Mouse (Mus musculus): ENCODE data around the gene Fkbp6.

Gene Fkbp6

DNA sequence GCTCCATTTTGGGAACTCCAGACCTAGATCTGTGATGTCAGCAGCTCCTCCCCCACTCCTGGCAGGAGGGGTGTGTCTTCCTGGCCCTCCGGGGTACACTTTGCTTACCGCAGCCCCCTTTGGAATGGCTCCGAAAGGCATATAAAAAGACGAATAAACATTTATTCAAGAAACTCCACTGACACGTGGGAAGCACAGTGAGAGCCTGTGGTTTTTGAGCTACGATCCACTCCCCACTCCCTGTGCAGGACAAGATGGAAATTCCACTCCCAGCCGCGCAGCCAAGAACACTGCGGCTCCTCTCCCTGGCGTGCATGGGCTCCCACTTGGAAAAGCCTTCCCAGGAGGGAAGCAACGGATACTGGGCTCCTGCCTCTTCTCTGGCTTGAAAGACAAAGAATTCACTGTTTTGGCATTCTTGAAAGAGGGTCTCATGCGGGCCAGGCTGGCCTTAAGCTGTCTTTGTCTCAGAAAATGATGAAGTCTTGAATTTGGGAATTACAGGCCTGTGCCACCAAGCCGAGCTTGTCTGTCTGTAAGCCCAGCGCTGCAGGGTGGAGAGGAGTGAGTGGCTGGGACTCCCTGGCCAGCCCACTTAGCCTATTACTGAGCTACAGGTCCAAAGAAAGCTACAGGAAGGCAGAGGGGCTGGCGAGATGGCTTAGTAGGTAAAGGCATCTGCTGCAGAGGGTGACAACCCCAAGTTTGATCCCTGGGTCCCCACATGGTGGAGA, 75.0 kb downstream of the Fkbp6 start:
- DNase-seq (ENCODE audit: low spot score in 2 of 2), result no peak

DNA sequence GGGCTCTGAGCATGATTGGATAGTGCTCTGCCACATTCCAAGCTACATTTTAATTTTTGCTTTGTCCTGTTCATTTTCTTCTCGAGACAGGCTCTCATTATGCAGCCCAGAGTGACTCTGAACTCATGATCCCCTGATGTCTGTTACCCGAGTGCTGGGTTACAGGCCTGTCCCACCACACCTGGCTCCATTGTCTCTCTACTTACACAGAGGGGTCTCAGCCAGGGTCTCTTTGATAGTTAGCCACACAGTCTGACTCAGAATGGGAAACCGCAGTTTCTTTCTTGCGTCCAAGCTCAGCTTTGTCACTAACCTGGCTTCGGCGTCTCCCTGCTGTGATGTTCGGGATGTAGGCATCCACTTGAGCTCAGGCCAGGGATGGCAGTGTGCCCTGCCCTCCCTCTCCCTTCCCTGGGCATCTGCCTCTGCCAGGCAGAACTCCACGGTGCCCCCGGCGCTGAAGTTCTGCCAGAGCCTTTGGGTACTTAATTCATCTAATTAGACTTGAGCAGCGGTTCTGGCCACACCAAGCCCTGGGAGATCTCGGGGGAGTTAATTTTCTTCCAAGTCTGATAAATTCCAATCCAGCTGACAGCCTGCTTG, 78.2 kb downstream of the Fkbp6 start:
- peak; percentile 53 to 54 for DNase-seq (ENCODE audit: low spot score in 2 of 2)

DNA sequence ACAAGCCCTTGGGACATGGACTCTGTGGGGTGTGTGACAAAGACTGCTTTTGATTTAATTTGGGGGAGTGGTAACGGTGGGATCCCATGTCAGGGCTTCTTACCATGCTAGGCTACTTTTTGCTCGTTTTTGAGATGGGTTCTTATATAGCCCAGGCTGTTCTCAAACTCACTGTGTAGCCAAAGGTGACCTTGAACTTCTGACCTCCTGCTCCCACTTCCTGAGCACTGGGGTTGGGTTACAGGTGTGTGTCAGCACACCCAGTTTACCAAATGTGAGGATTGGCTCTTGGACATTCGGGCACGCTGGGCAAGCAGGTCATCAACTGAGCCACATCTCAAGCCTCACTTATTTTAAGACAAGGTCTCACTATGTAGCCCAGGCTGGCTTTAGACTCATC, 79.5 kb downstream of the Fkbp6 start:
- DNase-seq (ENCODE audit: low spot score in 2 of 2), result no peak

DNA sequence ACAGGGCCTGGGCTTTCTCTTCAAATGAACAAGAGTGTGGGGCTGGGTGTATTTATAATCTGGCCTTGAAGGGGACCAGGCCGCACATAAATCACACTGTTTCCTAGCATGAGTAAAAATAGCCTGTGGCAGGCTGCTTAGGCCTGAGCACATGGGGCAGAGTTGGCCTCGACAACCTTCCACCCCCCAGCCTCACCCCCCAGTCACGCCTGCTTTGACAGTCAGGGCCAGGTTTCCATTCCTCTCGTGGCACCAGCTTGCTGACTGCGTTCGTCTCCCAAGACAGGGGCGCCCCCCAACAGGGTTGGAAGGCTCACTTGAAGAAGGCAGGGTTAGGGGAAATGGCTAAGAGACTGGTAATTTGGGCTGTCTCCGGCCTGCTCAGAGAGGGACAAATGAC, 80.4 kb downstream of the Fkbp6 start:
- DNase-seq (ENCODE audit: low spot score in 2 of 2), result no peak

DNA sequence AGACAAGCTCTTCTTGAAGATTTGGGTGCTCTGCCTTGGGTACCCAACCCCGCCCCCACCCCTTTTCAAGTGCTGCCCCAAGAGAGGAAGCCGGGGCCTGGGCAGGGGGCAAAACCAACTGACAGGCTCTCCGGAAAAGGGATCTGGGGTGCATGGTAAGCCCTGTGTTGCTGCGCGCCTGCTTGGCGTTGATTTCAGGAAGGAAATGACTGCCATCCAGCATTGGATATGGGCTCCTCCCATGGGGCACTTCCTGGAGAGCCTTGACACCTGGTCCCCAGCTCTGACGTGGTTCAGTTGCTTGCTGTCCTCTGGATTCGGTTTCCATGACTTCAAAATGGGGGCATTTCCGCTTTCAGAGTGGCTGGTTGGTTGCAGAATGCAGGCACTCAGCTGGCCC, 85.3 kb downstream of the Fkbp6 start:
- DNase-seq (ENCODE audit: low spot score in 2 of 2), result no peak

DNA sequence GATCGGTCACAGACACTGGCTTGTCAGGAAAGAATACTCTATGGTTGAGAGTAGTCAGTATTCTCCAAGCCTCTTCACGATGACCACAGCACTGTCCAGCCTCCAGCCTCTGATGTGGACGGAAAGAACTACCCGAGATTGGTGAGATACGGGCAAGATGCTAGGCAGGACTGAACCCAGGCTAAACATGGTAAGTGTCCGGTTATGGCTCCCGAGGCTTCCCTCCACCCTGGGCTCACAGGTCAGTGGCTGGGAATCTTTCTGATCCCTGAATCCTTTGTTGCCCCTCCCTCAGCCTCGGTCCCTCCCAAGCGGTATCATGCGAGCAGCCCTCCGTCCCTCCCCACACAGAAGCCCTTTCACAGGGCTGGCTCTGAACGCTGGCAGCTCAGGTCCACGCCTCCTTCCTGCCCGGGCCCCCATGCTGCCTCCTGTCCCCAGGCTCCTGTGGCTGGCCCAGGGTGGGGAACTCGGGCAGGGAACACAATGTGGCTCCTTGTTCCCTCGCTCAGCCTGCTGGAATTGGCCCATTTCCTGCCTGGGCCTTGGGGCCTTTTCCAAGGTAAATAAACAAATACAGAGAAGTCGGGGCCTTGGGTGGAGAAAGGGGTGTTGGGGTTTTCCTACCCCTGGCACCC, 85.9 kb downstream of the Fkbp6 start:
- peak; percentile 57 to 59 for DNase-seq (ENCODE audit: low spot score in 2 of 2)

DNA sequence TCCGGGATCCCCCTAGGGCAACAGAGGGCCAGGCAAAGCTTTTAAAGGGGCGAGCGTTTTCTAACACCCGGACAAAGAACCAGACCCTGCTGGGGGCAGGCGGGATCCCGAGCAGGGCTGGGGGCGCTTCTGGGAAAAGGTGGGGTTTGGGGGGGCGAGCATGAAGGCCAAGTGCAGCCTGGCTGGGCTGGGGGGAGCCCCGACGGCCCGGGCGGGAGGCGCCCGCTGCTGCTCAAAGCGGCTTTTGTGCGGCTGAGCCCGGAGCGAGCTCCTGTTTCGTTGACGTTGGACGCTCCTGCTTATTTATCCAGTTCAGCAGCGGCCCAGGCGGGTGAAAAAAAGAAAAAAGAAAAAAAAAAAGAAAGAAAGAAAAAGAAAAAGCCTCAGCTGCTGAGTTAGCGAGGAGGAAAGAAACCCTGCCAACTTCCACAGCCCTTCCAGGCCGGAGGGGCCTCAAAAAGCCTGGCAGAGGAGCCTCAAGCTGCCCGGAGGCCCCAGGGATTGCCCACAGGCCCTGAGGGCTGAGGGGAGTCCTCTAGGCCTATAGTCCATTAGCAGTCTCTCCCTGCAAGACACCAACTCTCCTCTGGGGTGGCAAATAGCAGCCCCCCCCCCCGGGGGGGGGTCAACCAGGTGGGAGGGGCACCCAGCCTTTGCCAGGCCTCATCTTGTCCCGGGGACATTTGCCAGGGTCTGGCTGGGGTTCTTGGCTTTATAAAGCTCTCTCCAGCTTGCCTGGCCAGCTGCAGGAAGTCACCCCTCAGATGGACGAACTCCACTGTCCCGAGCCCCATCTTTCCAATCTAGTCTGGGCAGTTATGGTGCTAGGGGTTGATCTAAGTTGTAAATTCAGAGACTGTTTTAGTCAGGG, 91.3 kb downstream of the Fkbp6 start:
- peak in 1 of 2 experiments; percentile 50 for DNase-seq (ENCODE audit: low spot score in 2 of 2)

DNA sequence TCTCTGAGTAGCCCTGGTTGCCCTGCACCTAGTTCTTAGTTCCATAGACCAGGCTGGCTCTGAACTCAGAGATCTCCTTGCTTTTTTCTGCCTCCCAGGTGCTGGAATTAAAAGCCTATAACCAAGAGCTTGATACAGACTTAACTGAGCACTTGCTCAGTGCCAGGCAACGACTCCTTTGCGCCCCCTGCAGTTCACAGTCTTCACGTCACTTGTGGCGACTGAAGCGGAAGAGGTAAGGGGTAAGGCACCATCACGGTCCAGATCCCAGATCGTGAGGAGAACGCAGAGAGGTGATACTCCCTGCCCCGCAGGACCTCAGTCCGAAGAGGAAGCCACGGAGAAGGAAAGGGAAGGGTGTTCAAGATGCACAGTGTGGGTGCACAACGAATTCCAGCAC, 92.3 kb downstream of the Fkbp6 start:
- no peak for DNase-seq (ENCODE audit: low spot score in 2 of 2)

DNA sequence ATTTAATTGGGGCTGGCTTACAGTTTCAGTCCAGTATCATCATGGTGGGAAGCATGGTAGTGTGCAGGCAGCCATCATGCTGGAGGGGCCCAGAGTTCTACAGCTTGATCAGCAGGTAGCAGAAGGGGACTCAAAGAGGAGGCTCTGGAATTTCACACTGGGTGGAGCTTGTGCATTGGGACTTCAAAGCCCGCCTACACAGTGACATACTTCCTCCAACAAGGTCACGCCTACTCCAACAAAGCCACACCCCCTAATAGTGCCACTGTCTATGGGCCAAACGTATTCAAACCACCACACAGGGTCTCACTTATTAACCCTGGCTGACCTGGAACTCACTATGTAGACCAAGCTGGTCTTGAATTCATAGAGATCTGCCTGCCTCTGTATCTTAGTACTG, 93.7 kb downstream of the Fkbp6 start:
- DNase-seq (ENCODE audit: low spot score in 2 of 2), result no peak

DNA sequence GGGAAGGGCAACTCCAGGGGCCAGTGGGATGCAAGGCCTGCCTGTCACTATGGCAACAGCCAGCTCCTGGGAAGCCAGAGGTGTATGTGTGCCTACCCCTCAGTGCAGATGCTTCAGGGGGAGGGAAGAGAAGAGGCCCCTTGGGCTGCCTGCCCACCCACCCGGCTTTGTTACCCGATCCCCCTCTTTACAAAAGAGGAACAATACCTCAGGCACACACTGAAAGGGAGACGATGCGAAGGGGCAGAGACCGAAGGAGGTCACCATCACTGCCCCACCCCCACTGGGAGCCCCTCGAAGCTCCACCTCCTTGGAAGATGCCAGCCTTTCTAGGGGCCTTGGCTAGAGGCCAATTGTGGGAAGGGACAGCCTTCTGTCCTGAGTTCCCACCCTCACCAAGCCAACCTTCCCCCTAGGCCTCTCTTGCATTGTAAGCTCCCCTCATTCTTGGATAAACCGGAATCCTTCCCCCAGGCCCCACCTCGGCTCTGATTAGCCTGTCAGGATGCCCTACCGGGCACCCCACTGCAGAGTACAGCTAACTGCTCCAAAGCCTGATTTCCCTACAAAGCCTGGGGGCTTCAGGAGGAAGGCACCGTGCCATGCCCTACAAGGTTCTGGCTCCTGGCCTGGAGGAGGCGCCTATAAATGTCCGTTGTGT, 96.0 kb downstream of the Fkbp6 start:
- DNase-seq (ENCODE audit: low spot score in 2 of 2), result no peak

DNA sequence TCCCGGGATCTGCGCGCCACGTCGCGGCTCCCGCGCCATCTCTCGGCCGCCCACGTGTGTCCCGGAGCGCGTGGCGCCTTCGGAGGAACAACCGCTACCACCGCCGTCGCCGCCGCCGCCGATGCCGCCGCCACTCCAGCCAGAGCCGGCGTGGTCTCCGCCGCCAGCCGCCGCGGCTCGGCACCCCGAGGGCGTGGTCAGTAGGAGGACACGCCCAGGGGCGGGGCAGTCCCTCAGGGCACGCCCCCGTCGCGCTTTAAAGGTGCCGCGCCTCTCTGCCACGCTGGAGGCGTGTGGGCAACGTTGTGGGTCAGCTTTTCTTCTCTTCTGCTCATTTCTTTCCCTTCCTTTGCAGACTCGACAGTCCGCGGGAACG, 98.8 kb downstream of the Fkbp6 start, which contains the start of gene Fzd9:
TSS of gene Fzd9 (minus strand) at position 152 of the 376 bp plus-strand sequence.
- DNase-seq (ENCODE audit: low spot score in 2 of 2), result peak; percentile 76 to 87

DNA sequence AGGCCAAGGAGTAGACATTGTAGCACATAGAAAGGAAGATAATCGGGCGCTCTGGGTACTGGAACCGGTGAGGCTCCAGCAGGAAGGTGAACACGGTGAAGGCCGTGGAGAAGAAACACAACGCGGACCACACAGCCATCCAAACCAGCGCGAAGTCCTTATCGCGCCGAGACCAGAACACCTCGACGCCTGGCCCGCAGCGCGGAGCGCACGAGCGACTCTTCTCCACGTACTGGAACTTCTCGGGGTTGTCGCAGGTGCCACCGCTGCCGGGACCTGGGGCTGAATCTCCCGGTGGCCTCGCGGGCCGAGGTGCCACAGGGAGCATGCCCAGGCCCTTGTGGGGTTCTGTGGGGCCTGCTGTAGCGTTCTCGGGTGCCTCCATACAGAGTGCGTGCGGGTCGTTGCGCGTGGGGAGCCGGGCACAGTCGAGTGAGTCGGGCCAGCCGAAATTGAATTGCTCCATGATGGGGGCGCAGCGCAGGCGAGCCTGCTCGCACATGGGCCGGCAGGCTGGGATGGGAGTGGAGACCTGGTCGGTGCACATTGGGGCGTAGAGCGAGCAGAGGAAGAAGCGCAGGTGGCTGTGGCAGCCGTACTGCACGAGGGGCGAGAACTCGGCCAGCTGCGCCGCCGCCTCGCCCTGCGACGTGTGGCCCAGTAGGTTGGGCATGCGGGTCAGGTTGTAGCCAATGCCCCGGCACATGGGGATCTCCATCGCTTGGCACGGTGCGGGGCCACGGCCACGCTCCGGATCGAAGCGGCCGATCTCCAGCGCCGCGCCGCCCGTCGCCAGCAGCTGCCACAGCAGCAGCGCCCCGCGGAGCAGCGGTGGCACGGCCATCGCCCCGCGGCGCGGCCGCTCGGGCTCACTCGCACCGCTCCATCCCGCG, 99.4 kb downstream of the Fkbp6 start:
- no peak for DNase-seq (ENCODE audit: low spot score in 2 of 2)

DNA sequence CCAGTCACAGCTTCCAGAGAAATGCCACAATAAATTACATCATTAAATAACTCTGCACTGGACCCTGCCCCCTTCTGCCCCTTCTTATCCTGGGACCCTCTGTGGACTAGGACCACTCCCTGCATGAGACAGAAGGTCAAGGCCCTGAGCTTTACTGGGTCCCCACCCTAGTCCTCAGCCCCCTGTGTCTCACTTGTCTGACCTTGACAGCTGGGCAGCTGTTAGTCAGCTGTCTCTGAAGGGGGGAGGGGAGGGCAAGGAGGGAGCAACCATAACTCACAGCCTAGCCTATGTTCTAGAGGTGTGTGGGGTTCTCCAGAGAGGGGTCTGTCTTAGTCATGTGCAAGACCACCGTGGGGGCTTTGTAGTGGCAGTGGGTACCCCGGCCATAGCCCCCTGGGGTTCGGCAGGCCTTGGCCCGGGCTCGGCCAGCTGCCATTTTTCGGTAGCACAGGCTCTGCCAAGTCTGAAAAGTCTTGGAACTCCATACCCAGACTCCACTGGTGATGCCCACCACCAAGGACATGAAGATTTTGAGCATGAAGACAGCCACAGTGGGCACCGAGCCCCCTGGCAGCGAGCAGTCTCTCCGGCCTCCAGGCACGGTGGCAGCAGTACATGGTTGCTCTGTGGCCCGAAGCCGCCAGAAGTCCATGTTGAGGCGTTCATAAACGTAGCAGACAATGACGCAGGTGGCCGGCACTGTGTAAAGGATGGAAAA, 100.7 kb downstream of the Fkbp6 start:
- no peak for DNase-seq (ENCODE audit: low spot score in 2 of 2)

DNA sequence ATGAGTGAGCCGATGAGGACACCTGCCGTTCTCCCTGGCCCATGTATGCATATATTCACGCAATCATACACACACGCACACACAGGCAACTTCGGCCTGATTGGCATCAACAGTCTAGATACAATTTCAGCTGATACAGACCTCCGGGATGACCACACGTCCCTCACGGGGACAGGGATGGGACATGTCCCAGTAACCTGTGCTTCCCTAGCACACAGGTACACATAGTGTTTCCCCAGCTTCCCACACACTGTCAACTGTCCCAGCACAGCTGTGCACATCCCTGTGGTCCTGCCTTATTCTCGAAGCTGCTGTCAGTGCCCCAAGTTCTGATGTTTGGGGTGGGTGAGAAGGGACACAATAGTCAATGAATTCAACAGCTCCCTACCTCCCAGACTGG, 102.5 kb downstream of the Fkbp6 start:
- DNase-seq (ENCODE audit: low spot score in 2 of 2), result no peak

DNA sequence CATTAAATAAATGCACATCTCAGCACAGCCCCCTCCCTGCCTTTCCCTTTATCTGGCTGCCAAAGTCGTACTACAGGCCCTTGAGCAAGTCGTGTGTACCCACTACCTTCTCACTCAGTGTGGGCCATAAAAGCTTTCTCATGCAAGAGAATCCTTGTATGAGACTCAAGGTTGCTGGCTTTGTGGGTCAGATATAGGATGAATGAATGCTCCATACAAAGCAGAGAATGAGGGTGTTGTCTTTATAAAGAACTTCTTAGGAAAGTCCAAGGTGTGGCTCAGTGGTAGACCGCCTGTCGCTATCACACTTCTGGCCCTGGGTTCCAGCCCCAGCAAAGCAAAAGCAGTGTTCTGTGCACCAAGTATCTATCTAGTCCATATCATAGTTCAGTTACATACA, 103.3 kb downstream of the Fkbp6 start:
- no peak for DNase-seq (ENCODE audit: low spot score in 2 of 2)

DNA sequence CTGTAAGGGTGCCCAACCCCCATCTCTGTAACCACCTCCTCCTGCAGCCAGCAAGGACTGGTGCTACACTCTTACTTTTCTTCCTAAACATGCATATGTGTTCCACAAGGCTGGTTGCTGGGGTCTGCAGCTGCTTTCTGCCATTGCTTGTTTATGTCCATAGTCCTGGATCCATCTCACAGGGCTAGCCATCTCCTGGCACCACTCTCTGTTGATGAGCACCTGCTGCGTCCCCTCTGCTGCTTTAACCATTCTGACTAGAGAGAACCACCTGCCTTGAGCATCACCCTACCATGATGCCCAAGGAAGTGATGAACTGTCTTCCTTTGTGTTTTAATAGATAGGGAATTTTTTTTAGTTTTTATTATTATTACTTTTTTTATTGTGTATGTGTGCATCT, 106.7 kb downstream of the Fkbp6 start:
- no peak for DNase-seq (ENCODE audit: low spot score in 2 of 2)

DNA sequence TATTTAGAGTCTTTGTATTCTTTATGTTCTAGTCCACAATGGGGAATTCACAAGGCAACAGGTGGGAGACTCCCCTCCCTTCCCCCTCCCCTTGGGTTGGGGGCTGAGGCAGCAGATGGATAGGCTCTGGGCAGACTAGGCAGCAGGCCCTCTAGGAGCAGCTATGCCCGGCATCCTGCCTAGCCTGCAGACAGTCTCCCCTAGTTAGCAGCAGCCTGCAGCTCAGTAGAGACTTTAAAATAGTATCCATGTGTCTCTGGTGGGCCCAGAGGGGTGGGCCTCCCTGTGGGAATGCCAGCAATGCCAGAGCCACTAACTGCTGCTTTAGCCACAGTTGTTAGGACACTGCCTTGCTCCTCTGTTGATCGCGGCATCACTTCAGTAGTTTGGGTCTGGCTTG, 107.2 kb downstream of the Fkbp6 start:
- DNase-seq (ENCODE audit: low spot score in 2 of 2), result no peak

DNA sequence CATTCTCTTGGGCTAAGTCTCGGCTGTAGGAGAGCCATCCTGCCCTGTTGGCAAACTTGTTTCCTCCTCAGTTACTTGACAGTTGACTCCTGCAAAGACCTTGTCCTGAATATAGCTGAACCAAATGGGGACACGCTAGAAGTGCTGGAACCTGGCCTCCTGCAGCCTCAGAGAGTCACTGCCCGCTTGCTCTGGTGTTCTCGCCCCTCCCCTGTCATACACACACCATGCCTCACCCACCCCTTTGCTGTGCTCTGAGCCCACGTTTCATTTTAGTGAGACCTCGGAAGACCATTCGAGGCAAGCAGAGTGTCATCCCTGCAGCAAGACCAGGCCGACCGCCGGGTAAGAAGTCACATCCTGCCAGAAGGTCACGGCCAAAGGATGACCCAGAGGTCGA, 107.7 kb downstream of the Fkbp6 start:
- DNase-seq (ENCODE audit: low spot score in 2 of 2), result no peak
